Mouse (Mus musculus) kidney, adult 2 months (tissue): ENCODE results near the gene Kcnj8.

ENCODE experiments used
- CTCF ChIP-seq: fragments of 200-500 bp; conservative IDR thresholded peaks from 2 replicates; pipeline ENCODE4 v1.5.1; 2011; ENCODE audit warnings: low read depth, mild to moderate bottlenecking, control low read depth, low read length, moderate library complexity, mixed read lengths; ENCODE audit not compliant: insufficient read depth, insufficient read length
- POLR2A ChIP-seq: fragments of 200-500 bp; IDR thresholded peaks from one replicate; pipeline ENCODE4 v1.6.1; 2011; ENCODE audit warnings: low read depth, low read length, control low read depth

DNA sequence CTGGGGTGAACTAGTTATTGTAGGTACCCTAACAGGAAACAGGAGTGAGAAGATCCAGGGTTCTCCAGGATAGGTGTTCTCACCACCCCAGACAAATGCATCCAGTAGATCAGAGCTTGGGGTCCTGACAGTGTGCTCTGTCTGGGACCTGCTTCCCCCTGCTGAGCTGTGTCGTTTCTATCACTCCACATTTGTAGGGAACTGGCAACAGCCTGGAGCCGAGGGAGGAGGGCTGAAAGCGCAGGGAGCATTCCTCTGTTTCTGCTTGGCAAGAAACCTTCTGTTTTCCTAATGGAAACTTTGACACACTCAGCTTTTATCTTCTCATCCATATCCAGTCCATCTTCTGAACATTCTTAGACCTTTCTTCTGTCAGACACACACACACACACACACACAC lies 45.2 kb upstream of the Kcnj8 start:
- TF ChIP-seq POLR2A (no peak), CTCF (no peak)
